Mouse (Mus musculus) brain, embryonic 14.5 days (tissue): Measurements from ENCODE around the gene Gmds.

ENCODE experiments used
- CTCF ChIP-seq: fragments of 200-500 bp; IDR thresholded peaks from 2 replicates; pipeline ENCODE4 v1.5.1; 2012; ENCODE audit warnings: inconsistent platforms, mild to moderate bottlenecking, moderate library complexity, borderline replicate concordance; ENCODE audit not compliant: insufficient read depth, insufficient read length; ENCODE audit errors: extremely low read depth
- POLR2A ChIP-seq: fragments of 200-500 bp; IDR thresholded peaks from 2 replicates; pipeline ENCODE4 v1.6.1; 2012; ENCODE audit warnings: mild to moderate bottlenecking, inconsistent platforms, borderline replicate concordance; ENCODE audit not compliant: poor library complexity, insufficient read depth, insufficient read length, severe bottlenecking; ENCODE audit errors: extremely low read depth

- no peak for TF ChIP-seq CTCF
- TF ChIP-seq POLR2A, result no peak
Observed at GRCm38 (mm10) chr13:32024822-32025221, 313.7 kb downstream of the Gmds start.
